Mouse (Mus musculus): ENCODE results near the gene Xylt1.

GRCm38 (mm10) chr7:117571131-117571530, 190.4 kb downstream of the Xylt1 start:
- TF ChIP-seq CTCF (IDR thresholded peaks at IDR 0.05 in 2 of 3, conservative IDR thresholded peaks at IDR 0.05 in 1 of 3; ENCODE audit: control insufficient read depth in 1 of 3, insufficient read depth in 1 of 3, low read depth in 2 of 3, low read length in 3 of 3, poor library complexity in 1 of 3, severe bottlenecking in 1 of 3) (no peak), SIN3A (IDR thresholded peaks at IDR 0.05; ENCODE audit: low read length) (no peak), HCFC1 (IDR thresholded peaks at IDR 0.05; ENCODE audit: low read depth, low read length) (no peak), POLR2A (IDR thresholded peaks at IDR 0.05; ENCODE audit: control insufficient read depth in 1 of 2, insufficient read depth in 1 of 2, low read depth in 1 of 2, low read length in 2 of 2, poor library complexity in 1 of 2) (no peak), MXI1 (IDR thresholded peaks at IDR 0.05; ENCODE audit: low read depth, low read length) (no peak), ZNF384 (IDR thresholded peaks at IDR 0.05; ENCODE audit: low read depth, low read length) (no peak), GABPA (IDR thresholded peaks at IDR 0.05; ENCODE audit: low read depth, low read length) (no peak), TAL1 (IDR thresholded peaks at IDR 0.05; ENCODE audit: low read length) (no peak), EP300 (IDR thresholded peaks at IDR 0.05; ENCODE audit: low read depth in 1 of 2, low read length in 2 of 2) (no peak), BHLHE40 (IDR thresholded peaks at IDR 0.05; ENCODE audit: borderline replicate concordance, low read depth, low read length) (no peak)

Data from MEL (cell line).